Mouse (Mus musculus): ENCODE results near the gene Wasf1.

DNA sequence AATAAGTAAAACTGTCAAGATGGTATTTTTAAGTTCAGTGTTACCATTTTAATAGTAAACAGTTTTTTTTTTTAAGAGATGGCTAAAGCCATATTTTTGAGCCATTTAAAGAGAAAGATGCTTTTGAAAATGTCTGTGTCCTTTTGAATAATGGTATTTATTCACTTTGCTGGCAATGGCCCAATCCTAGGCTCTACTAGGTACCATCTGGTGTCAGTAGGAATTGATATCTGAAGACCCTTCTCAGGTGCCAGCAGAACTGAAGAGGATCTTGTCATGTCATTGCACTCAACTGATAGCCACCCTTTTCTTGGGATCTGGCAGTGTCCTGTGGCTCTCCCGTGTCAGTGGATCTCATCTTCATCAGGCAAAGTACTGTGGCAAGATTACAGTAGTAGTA is 22.9 kb downstream of the Wasf1 start:
- TF ChIP-seq CTCF (IDR thresholded peaks at IDR 0.05; ENCODE audit: borderline replicate concordance, control insufficient read depth, extremely low read depth, insufficient read depth, low read length, poor library complexity) (no peak), POLR2A (IDR thresholded peaks at IDR 0.05; ENCODE audit: control insufficient read depth, extremely low read depth, insufficient read depth, low read length, poor library complexity) (no peak)
